Mouse (Mus musculus): Measurements from ENCODE around the gene Mepce. TPM values are rescaled to one million over a fixed set of nuclear protein-coding genes. Genes with fewer than 3 reads are reported as not detected.

The Mepce gene
- total and polyA plus RNA-seq, 3 experiments = 32.7 to 43.7 (median 37.3) TPM

GRCm38 (mm10) chr5:137779053-137779933 is 8.2 kb downstream of the Mepce start:
- no peak for DNase-seq (ENCODE audit: extremely low read depth)
- peak overlapping the region; percentile 23 for H3K4me2 ChIP-seq (ENCODE audit: insufficient read depth, low read depth, poor library complexity, severe bottlenecking)
- peak overlapping the region; percentile 36 for H3K27ac ChIP-seq (ENCODE audit: insufficient read depth, low read depth)
- H3K27me3 ChIP-seq (replicated peaks) = no peaks in the 10 kb centered on the region
- dilution Hi-C loops (cut with MboI; ENCODE audit: extremely low pct_ligation_motif_present, extremely low pct_unique_long_range_greater_than_20kb, low sequenced_read_pairs) = no loop called here
- H3K79me2 ChIP-seq (replicated peaks; ENCODE audit: control insufficient read depth, extremely low read depth, insufficient read depth, poor library complexity, severe bottlenecking) = peaks cover 24% of the 10 kb centered on the region
- TF ChIP-seq EP300 (IDR thresholded peaks at IDR 0.05; ENCODE audit: low read length) (no peak), IRF4 (IDR thresholded peaks at IDR 0.05; ENCODE audit: low read depth, low read length) (peak; percentile 6; the same call in 1 of the 2 replicates), SIN3A (IDR thresholded peaks at IDR 0.05; ENCODE audit: low read length) (peak; percentile 59; the same call in 1 of the 2 replicates), CHD1 (IDR thresholded peaks at IDR 0.05; ENCODE audit: low read depth, low read length) (0 out of 2 replicates have a peak, but pooled peaks have one; percentile 56), ZC3H11A (IDR thresholded peaks at IDR 0.05; ENCODE audit: low read depth, low read length) (no peak), MXI1 (IDR thresholded peaks at IDR 0.05; ENCODE audit: low read depth, low read length) (peak; percentile 68), NRF1 (IDR thresholded peaks at IDR 0.05; ENCODE audit: low read depth, low read length) (0 out of 2 replicates have a peak, but pooled peaks have one; percentile 13), MAX (IDR thresholded peaks at IDR 0.05; ENCODE audit: low read length) (no peak)
- no peaks in the 10 kb centered on the region for H3K9me3 ChIP-seq (replicated peaks; ENCODE audit: low read length)
- peaks cover 13 to 67% of the 10 kb centered on the region in 2 experiments for H3K4me1 ChIP-seq (ENCODE audit: control insufficient read depth in 1 of 2, insufficient read depth in 2 of 2)
- H3K36me3 ChIP-seq (replicated peaks in 1 of 2; ENCODE audit: control insufficient read depth in 1 of 2, insufficient read depth in 1 of 2, low read length in 1 of 2) = peaks cover 31 to 46% of the 10 kb centered on the region in 2 experiments
- in situ Hi-C loops (cut with MboI; ENCODE audit: low pct_ligation_motif_present, low pct_unique_long_range_greater_than_20kb, low sequenced_read_pairs) = no loop called here
- H3K4me3 ChIP-seq (replicated peaks in 1 of 3; ENCODE audit: low read depth in 2 of 3, low read length in 2 of 3, poor library complexity in 1 of 3) = peak overlapping the region; percentile 77 to 83 (median 81)
- H3K9ac ChIP-seq (ENCODE audit: insufficient read depth, low read depth) = peak overlapping the region; percentile 84

- peak; percentile 93 for DNase-seq (ENCODE audit: extremely low read depth)
- H3K27ac ChIP-seq (ENCODE audit: insufficient read depth, low read depth) = peak within 1 kb of the TSS; percentile 36
- H3K4me2 ChIP-seq (ENCODE audit: insufficient read depth, low read depth, poor library complexity, severe bottlenecking) = peak within 1 kb of the TSS; percentile 62
- dilution Hi-C loops (cut with MboI; ENCODE audit: extremely low pct_ligation_motif_present, extremely low pct_unique_long_range_greater_than_20kb, low sequenced_read_pairs) = no loop called here
- peaks cover 7 to 60% of the 10 kb centered on the region in 2 experiments for H3K4me1 ChIP-seq (ENCODE audit: control insufficient read depth in 1 of 2, insufficient read depth in 2 of 2)
- no peaks in the 10 kb centered on the region for H3K27me3 ChIP-seq (replicated peaks)
- in situ Hi-C loops (cut with MboI; ENCODE audit: low pct_ligation_motif_present, low pct_unique_long_range_greater_than_20kb, low sequenced_read_pairs) = no loop called here
- peak within 1 kb of the TSS; percentile 77 to 83 (median 81) for H3K4me3 ChIP-seq (replicated peaks in 1 of 3; ENCODE audit: low read depth in 2 of 3, low read length in 2 of 3, poor library complexity in 1 of 3)
- H3K9me3 ChIP-seq (replicated peaks; ENCODE audit: low read length) = no peaks in the 10 kb centered on the region
- TF ChIP-seq POLR2A (IDR thresholded peaks at IDR 0.05; ENCODE audit: low read depth, low read length) (peak; percentile 73), USF2 (conservative IDR thresholded peaks at IDR 0.05; ENCODE audit: low read depth, low read length) (no peak), HCFC1 (IDR thresholded peaks at IDR 0.05; ENCODE audit: low read depth, low read length) (peak; percentile 92), ZMIZ1 (IDR thresholded peaks at IDR 0.05; ENCODE audit: low read depth, low read length) (peak; percentile 87), TCF12 (IDR thresholded peaks at IDR 0.05; ENCODE audit: low read depth, low read length) (peak; percentile 76), NRF1 (IDR thresholded peaks at IDR 0.05; ENCODE audit: low read depth, low read length) (0 out of 2 replicates have a peak, but pooled peaks have one; percentile 37), ZKSCAN1 (IDR thresholded peaks at IDR 0.05; ENCODE audit: borderline replicate concordance, low read depth, low read length) (no peak), CHD2 (IDR thresholded peaks at IDR 0.05; ENCODE audit: low read length) (peak; percentile 92), MEF2A (IDR thresholded peaks at IDR 0.05; ENCODE audit: borderline replicate concordance, low read depth, low read length) (0 out of 2 replicates have a peak, but pooled peaks have one; percentile 25), POLR2AphosphoS2 (IDR thresholded peaks at IDR 0.05; ENCODE audit: low read depth, low read length) (peak; percentile 68), MYC (IDR thresholded peaks at IDR 0.05; ENCODE audit: low read depth, low read length) (no peak), IRF4 (IDR thresholded peaks at IDR 0.05; ENCODE audit: low read depth, low read length) (peak; percentile 27; the same call in 1 of the 2 replicates), CTCF (conservative IDR thresholded peaks at IDR 0.05 in 1 of 2, IDR thresholded peaks at IDR 0.05 in 1 of 2; ENCODE audit: low read depth in 2 of 2, low read length in 2 of 2) (no peak), MXI1 (IDR thresholded peaks at IDR 0.05; ENCODE audit: low read depth, low read length) (no peak), MAZ (IDR thresholded peaks at IDR 0.05; ENCODE audit: low read depth, low read length) (peak; percentile 50; the same call in 1 of the 2 replicates), ELF1 (IDR thresholded peaks at IDR 0.05; ENCODE audit: low read depth, low read length) (peak; percentile 99), GABPA (IDR thresholded peaks at IDR 0.05; ENCODE audit: insufficient replicate concordance, low read depth, low read length) (no peak; the same call in 1 of the 2 replicates), KAT2A (IDR thresholded peaks at IDR 0.05; ENCODE audit: insufficient replicate concordance, low read length) (peak; percentile 87; the same call in 1 of the 2 replicates), EP300 (IDR thresholded peaks at IDR 0.05; ENCODE audit: low read length) (no peak), RAD21 (IDR thresholded peaks at IDR 0.05; ENCODE audit: low read depth, low read length) (no peak), SIN3A (IDR thresholded peaks at IDR 0.05; ENCODE audit: low read length) (peak; percentile 86)
- H3K9ac ChIP-seq (ENCODE audit: insufficient read depth, low read depth) = peak within 1 kb of the TSS; percentile 89
- H3K36me3 ChIP-seq (replicated peaks in 1 of 2; ENCODE audit: control insufficient read depth in 1 of 2, insufficient read depth in 1 of 2, low read length in 1 of 2) = peaks cover 26 to 39% of the 10 kb centered on the region in 2 experiments
- peaks cover 17% of the 10 kb centered on the region for H3K79me2 ChIP-seq (replicated peaks; ENCODE audit: control insufficient read depth, extremely low read depth, insufficient read depth, poor library complexity, severe bottlenecking)
These were observed 8.8 kb downstream of the Mepce start, which contains the start of gene Ppp1r35 for GRCm38 (mm10) chr5:137778635-137779034. Ppp1r35 (plus strand) TSS chr5:137778849.

Measured in CH12.LX (cell line).